Mouse (Mus musculus) heart, postnatal 14 days (tissue): ENCODE data around the gene Arnt2. TPM values are rescaled to one million over a fixed set of nuclear protein-coding genes. Genes with fewer than 3 reads are reported as not detected.

Source experiments
- total RNA-seq, 2 experiments: library from RNA; stranded (reverse); gene quantifications; 2 replicates each; pipeline ENCODE4 v1.2.3; 2021

Arnt2 gene
- total RNA-seq, 2 experiments from 2014 or later, result 0.41 to 0.63 TPM

Other genes with a start within 250 kb of the Arnt2 start
- gene Gm2115, start 118.8 kb upstream of the Arnt2 start, total RNA-seq, result under 1 TPM; 0.12 to 0.29 TPM
- 1 to 10 TPM; 5.4 to 8.2 TPM for gene Fah, start 196.5 kb upstream of the Arnt2 start, total RNA-seq